Mouse (Mus musculus) limb, embryonic 11.5 days (tissue): Measurements from ENCODE around the gene Rassf1. TPM values are rescaled to one million over a fixed set of nuclear protein-coding genes. Genes with fewer than 3 reads are reported as not detected.
"Not testable (repeated sequence)": the region's sequence is repeated elsewhere in the genome, so short reads cannot be mapped to it uniquely, and the experiment has no call there.

Experiments used
- ATAC-seq: fragments of 200-750 bp; cut with Nextera tagmentation; 2 replicates; pipeline ENCODE4 v1.8.0; 2017; ENCODE audit warnings: low read depth; ENCODE audit not compliant: insufficient number of reproducible peaks, low FRiP score, low TSS enrichment
- DNase-seq: peaks from one replicate; pipeline ENCODE4 v3.0.0-alpha.2; 2015; ENCODE audit warnings: low spot score
- H3K27ac ChIP-seq: fragments of 300-500 bp; sonication (generic); replicated peaks from 2 replicates; pipeline ENCODE4 v1.5.1; 2014; ENCODE audit warnings: low read depth, mild to moderate bottlenecking, low read length
- H3K27me3 ChIP-seq: fragments of 300-500 bp; sonication (generic); 2 replicates; pipeline ENCODE4 v1.6.1; 2014; ENCODE audit warnings: mild to moderate bottlenecking, low read length, mixed read lengths; ENCODE audit not compliant: control insufficient read depth, insufficient read depth
- H3K36me3 ChIP-seq: fragments of 300-500 bp; sonication (generic); 2 replicates; pipeline ENCODE4 v1.6.1; 2014; ENCODE audit warnings: mild to moderate bottlenecking, low read length, moderate library complexity, mixed read lengths; ENCODE audit not compliant: control insufficient read depth, insufficient read depth
- H3K4me1 ChIP-seq: fragments of 300-500 bp; sonication (generic); 2 replicates; pipeline ENCODE4 v1.6.1; 2014; ENCODE audit warnings: low read length, mixed read lengths; ENCODE audit not compliant: control insufficient read depth, insufficient read depth
- H3K4me2 ChIP-seq: fragments of 300-500 bp; sonication (generic); 2 replicates; pipeline ENCODE4 v1.6.1; 2014; ENCODE audit warnings: low read depth, mild to moderate bottlenecking, moderate library complexity; ENCODE audit not compliant: severe bottlenecking
- H3K4me3 ChIP-seq: fragments of 300-500 bp; sonication (generic); 2 replicates; pipeline ENCODE4 v1.5.1; 2014; ENCODE audit warnings: low read depth, low read length
- H3K9ac ChIP-seq: fragments of 300-500 bp; sonication (generic); 2 replicates; pipeline ENCODE4 v1.6.1; 2014; ENCODE audit warnings: mild to moderate bottlenecking, low read length
- H3K9me3 ChIP-seq: fragments of 300-500 bp; sonication (generic); 2 replicates; pipeline ENCODE4 v1.6.1; 2016; ENCODE audit warnings: low read length; ENCODE audit not compliant: control insufficient read depth
- WGBS: fragments of 180-500 bp; shearing (Covaris S2); extraction: QIAGEN DNeasy Blood & Tissue Kit; methylation state at CpG from one replicate; pipeline ENCODE4 v1.1.7; 2014; 5-methylcytosine and 5-hydroxymethylcytosine counted together
- polyA plus RNA-seq: library from polyadenylated mRNA; unstranded; fragments of >200 nt; fragmentation: Nextera tagmentation; extraction: Ambion mirVana; gene quantifications from 2 replicates; pipeline ENCODE4 v1.2.1, GENCODE M21; 2014

The Rassf1 gene
- polyA plus RNA-seq, 1 experiment from 2014 or later: 46.7 TPM

- Histone ChIP-seq H3K4me1 (peaks cover 41% of the 10 kb centered on the region), H3K36me3 (peaks cover 20% of the 10 kb centered on the region), H3K9ac (peak overlapping the region; percentile 79), H3K9me3 (no peaks in the 10 kb centered on the region), H3K27me3 (no peaks in the 10 kb centered on the region), H3K4me2 (peak overlapping the region; percentile 83), H3K27ac (no peak overlapping the region; the same call in 1 of the 2 replicates), H3K4me3 (peak overlapping the region; percentile 78)
- ATAC-seq: no peak
- no peak for DNase-seq
- WGBS: 53% methylated on average over 2 of the region's 2 CpGs
These were observed 4.3 kb downstream of the Rassf1 start for GRCm38 (mm10) chr9:107555701-107556100.

- Histone ChIP-seq H3K4me3 (no peak overlapping the region), H3K9me3 (no peaks in the 10 kb centered on the region), H3K27me3 (no peaks in the 10 kb centered on the region), H3K9ac (no peak overlapping the region), H3K4me2 (peak overlapping the region; percentile 83; the same call in 1 of the 2 replicates), H3K36me3 (peaks cover 20% of the 10 kb centered on the region), H3K27ac (no peak overlapping the region), H3K4me1 (peaks cover 35% of the 10 kb centered on the region)
- ATAC-seq (no peak), DNase-seq (no peak)
- 84% methylated on average over 3 of the region's 3 CpGs for WGBS
These were observed 5.0 kb downstream of the Rassf1 start for GRCm38 (mm10) chr9:107556346-107556745.

- H3K27ac ChIP-seq: no peak within 1 kb of the TSS
- under 1% methylated on average over 46 of the region's 46 CpGs for WGBS
- peaks cover 16% of the 10 kb centered on the region for H3K36me3 ChIP-seq
- H3K4me3 ChIP-seq: peak within 1 kb of the TSS; percentile 79
- peak within 1 kb of the TSS; percentile 72 for H3K9ac ChIP-seq
- H3K9me3 ChIP-seq: no peaks in the 10 kb centered on the region
- no peaks in the 10 kb centered on the region for H3K27me3 ChIP-seq
- ATAC-seq (peak; percentile 88), DNase-seq (peak; percentile 94)
- peaks cover 14% of the 10 kb centered on the region for H3K4me1 ChIP-seq
- H3K4me2 ChIP-seq: peak within 1 kb of the TSS; percentile 80
These were observed 11.8 kb downstream of the Rassf1 start, which contains the start of gene Tusc2 for GRCm38 (mm10) chr9:107563029-107563581. Gene Tusc2 (plus strand): TSS chr9:107563255.

GRCm38 (mm10) chr9:107565556-107565955, 14.2 kb downstream of the Rassf1 start:
- not testable (repeated sequence) for H3K9me3 ChIP-seq, H3K4me2 ChIP-seq, DNase-seq, H3K4me3 ChIP-seq, H3K27me3 ChIP-seq, H3K9ac ChIP-seq, H3K27ac ChIP-seq, H3K36me3 ChIP-seq, ATAC-seq
- peaks cover 22% of the 10 kb centered on the region for H3K4me1 ChIP-seq
- 45% methylated on average over 5 of the region's 5 CpGs for WGBS

GRCm38 (mm10) chr9:107566041-107566709, 14.8 kb downstream of the Rassf1 start:
- Histone ChIP-seq H3K9ac (no peak overlapping the region), H3K9me3 (no peaks in the 10 kb centered on the region), H3K4me1 (peaks cover 26% of the 10 kb centered on the region), H3K4me3 (no peak overlapping the region), H3K27me3 (no peaks in the 10 kb centered on the region), H3K4me2 (no peak overlapping the region), H3K36me3 (peaks cover 11% of the 10 kb centered on the region; the same call in 1 of the 2 replicates), H3K27ac (no peak overlapping the region)
- whole genome bisulfite sequencing: 65% methylated on average over 15 of the region's 15 CpGs
- ATAC-seq (no peak), DNase-seq (peak; percentile 91)

GRCm38 (mm10) chr9:107566855-107567254, 15.5 kb downstream of the Rassf1 start:
- Histone ChIP-seq H3K9me3 (no peaks in the 10 kb centered on the region), H3K4me1 (peaks cover 26% of the 10 kb centered on the region), H3K27me3 (no peaks in the 10 kb centered on the region), H3K9ac (no peak overlapping the region), H3K36me3 (peaks cover 10% of the 10 kb centered on the region; the same call in 1 of the 2 replicates), H3K4me3 (no peak overlapping the region), H3K4me2 (no peak overlapping the region), H3K27ac (no peak overlapping the region)
- ATAC-seq (no peak), DNase-seq (no peak)
- WGBS: 76% methylated on average over 3 of the region's 3 CpGs

GRCm38 (mm10) chr9:107567702-107568319, 16.5 kb downstream of the Rassf1 start, which contains the start of gene Hyal2:
Gene Hyal2 (plus strand): TSS chr9:107567945.
- H3K9me3 ChIP-seq: no peaks in the 10 kb centered on the region
- WGBS: 5% methylated on average over 18 of the region's 18 CpGs
- DNase-seq (peak; percentile 43), ATAC-seq (no peak)
- peaks cover 18% of the 10 kb centered on the region; the same call in 1 of the 2 replicates for H3K36me3 ChIP-seq
- peaks cover 26% of the 10 kb centered on the region for H3K4me1 ChIP-seq
- H3K27ac ChIP-seq: peak within 1 kb of the TSS; percentile 73
- H3K27me3 ChIP-seq: no peaks in the 10 kb centered on the region
- peak within 1 kb of the TSS; percentile 89 for H3K9ac ChIP-seq
- H3K4me3 ChIP-seq: peak within 1 kb of the TSS; percentile 84
- peak within 1 kb of the TSS; percentile 93 for H3K4me2 ChIP-seq
